Mouse (Mus musculus): ENCODE measurements around the gene Trp73. TPM values are rescaled to one million over a fixed set of nuclear protein-coding genes. Genes with fewer than 3 reads are reported as not detected.

Gene Trp73
- polyA plus RNA-seq (2016; fragmentation: Nextera tagmentation; extraction: Ambion mirVana), result 0.04 and 0.17 TPM in 2 replicates

GRCm38 (mm10) chr4:154140182-154140212, at the start of gene Trp73:
Gene Trp73 (minus strand): TSS chr4:154140208.
- peak within 1 kb of the TSS; percentile 31; the same call in 1 of the 2 replicates for H3K9ac ChIP-seq
- H3K27ac ChIP-seq, result no peak within 1 kb of the TSS
- WGBS (ENCODE audit: insufficient replicate concordance), result 0% methylated on average over 4 of the region's 4 CpGs
- H3K36me3 ChIP-seq, result no peaks in the 10 kb centered on the region; the same call in 1 of the 2 replicates
- H3K9me3 ChIP-seq (replicated peaks), result no peaks in the 10 kb centered on the region
- peaks cover 71% of the 10 kb centered on the region for H3K27me3 ChIP-seq (replicated peaks)
- peaks cover 44% of the 10 kb centered on the region for H3K4me1 ChIP-seq
- H3K4me3 ChIP-seq, result peak within 1 kb of the TSS; percentile 79
- H3K4me2 ChIP-seq, result peak within 1 kb of the TSS; percentile 94
- ATAC-seq, result no peak

- H3K4me1 ChIP-seq, result peaks cover 6% of the 10 kb centered on the region
- WGBS (ENCODE audit: insufficient replicate concordance), result 23% methylated on average over 8 of the region's 8 CpGs
- no peak for ATAC-seq
- H3K4me2 ChIP-seq, result no peak overlapping the region
- no peak overlapping the region for H3K9ac ChIP-seq
- H3K36me3 ChIP-seq, result no peaks in the 10 kb centered on the region
- no peaks in the 10 kb centered on the region for H3K9me3 ChIP-seq (replicated peaks)
- H3K27ac ChIP-seq, result no peak overlapping the region
- H3K27me3 ChIP-seq (replicated peaks), result 0 out of 2 replicates have a peak, but pooled peaks cover 6% of the 10 kb centered on the region
- H3K4me3 ChIP-seq, result no peak overlapping the region
Observed at GRCm38 (mm10) chr4:154188948-154189347, 48.9 kb upstream of the Trp73 start.

DNA sequence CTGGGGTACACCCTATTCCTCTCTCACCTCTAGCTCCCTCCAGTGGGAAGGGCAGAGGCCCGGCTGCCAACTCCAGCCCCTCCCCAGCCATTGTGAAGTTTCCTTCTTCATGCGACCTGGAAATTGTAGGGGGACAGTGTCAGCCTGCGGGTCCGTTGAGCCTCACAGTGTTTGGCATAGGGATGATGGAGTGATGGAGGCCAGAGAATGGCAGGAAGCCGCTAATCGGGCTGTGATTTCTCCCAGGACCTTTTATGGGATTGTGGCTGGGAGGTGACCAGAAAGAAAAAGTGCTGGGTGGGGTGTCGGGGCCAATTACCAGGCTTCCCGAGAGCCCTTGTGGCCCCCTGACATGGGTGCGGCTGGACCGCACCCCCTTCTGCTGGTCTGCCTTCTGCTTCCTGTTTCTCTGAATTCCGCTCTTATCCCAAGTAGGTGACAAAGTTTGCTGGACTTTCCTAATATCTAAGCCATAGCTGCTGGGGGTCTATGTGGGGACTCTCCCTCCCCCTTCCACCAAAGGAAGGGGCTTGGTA, 46.1 kb upstream of the Trp73 start:
- H3K4me2 ChIP-seq, result no peak overlapping the region
- no peak overlapping the region for H3K4me3 ChIP-seq
- ATAC-seq, result no peak
- no peaks in the 10 kb centered on the region for H3K36me3 ChIP-seq
- H3K4me1 ChIP-seq, result peaks cover 6% of the 10 kb centered on the region
- H3K9me3 ChIP-seq (replicated peaks), result no peaks in the 10 kb centered on the region
- no peak overlapping the region for H3K9ac ChIP-seq
- 0 out of 2 replicates have a peak, but pooled peaks cover 6% of the 10 kb centered on the region for H3K27me3 ChIP-seq (replicated peaks)
- 55% methylated on average over 11 of the region's 11 CpGs for WGBS (ENCODE audit: insufficient replicate concordance)
- H3K27ac ChIP-seq, result no peak overlapping the region

- Histone ChIP-seq H3K36me3 (no peaks in the 10 kb centered on the region), H3K4me2 (no peak overlapping the region), H3K27me3 (replicated peaks) (0 out of 2 replicates have a peak, but pooled peaks cover 6% of the 10 kb centered on the region), H3K9me3 (replicated peaks) (no peaks in the 10 kb centered on the region), H3K4me3 (no peak overlapping the region), H3K4me1 (peaks cover 6% of the 10 kb centered on the region), H3K9ac (no peak overlapping the region), H3K27ac (no peak overlapping the region)
- 61% methylated on average over 5 of the region's 5 CpGs for WGBS (ENCODE audit: insufficient replicate concordance)
- ATAC-seq, result no peak
Observed at GRCm38 (mm10) chr4:154185001-154185400, 45.0 kb upstream of the Trp73 start.

GRCm38 (mm10) chr4:154183566-154183965, 43.6 kb upstream of the Trp73 start:
- 44% methylated on average over 5 of the region's 5 CpGs for WGBS (ENCODE audit: insufficient replicate concordance)
- no peak for ATAC-seq
- H3K4me2 ChIP-seq, result no peak overlapping the region

GRCm38 (mm10) chr4:154181001-154181400, 41.0 kb upstream of the Trp73 start:
- WGBS (ENCODE audit: insufficient replicate concordance), result 66% methylated on average over 7 of the region's 7 CpGs
- Histone ChIP-seq H3K4me1 (no peaks in the 10 kb centered on the region), H3K9me3 (replicated peaks) (no peaks in the 10 kb centered on the region), H3K27me3 (replicated peaks) (0 out of 2 replicates have a peak, but pooled peaks cover under 1% of the 10 kb centered on the region), H3K36me3 (no peaks in the 10 kb centered on the region), H3K27ac (no peak overlapping the region), H3K4me2 (no peak overlapping the region), H3K4me3 (no peak overlapping the region), H3K9ac (no peak overlapping the region)
- ATAC-seq, result no peak

More at GRCm38 (mm10) chr4:154183566-154183965, 43.6 kb upstream of the Trp73 start:
- Histone ChIP-seq H3K36me3 (no peaks in the 10 kb centered on the region), H3K4me3 (no peak overlapping the region), H3K27me3 (replicated peaks) (0 out of 2 replicates have a peak, but pooled peaks cover 6% of the 10 kb centered on the region), H3K9me3 (replicated peaks) (no peaks in the 10 kb centered on the region), H3K4me1 (peaks cover under 1% of the 10 kb centered on the region), H3K27ac (no peak overlapping the region), H3K9ac (no peak overlapping the region)

- H3K9ac ChIP-seq, result no peak overlapping the region
- ATAC-seq, result 0 out of 2 replicates have a peak, but pooled peaks have one; percentile 30
- H3K27me3 ChIP-seq (replicated peaks), result peaks cover 33% of the 10 kb centered on the region
- H3K27ac ChIP-seq, result no peak overlapping the region
- H3K4me1 ChIP-seq, result no peaks in the 10 kb centered on the region
- no peaks in the 10 kb centered on the region for H3K9me3 ChIP-seq (replicated peaks)
- no peak overlapping the region for H3K4me3 ChIP-seq
- WGBS (ENCODE audit: insufficient replicate concordance), result 55% methylated on average over 8 of the region's 8 CpGs
- no peaks in the 10 kb centered on the region for H3K36me3 ChIP-seq
- H3K4me2 ChIP-seq, result no peak overlapping the region
Observed at GRCm38 (mm10) chr4:154177257-154177656, 37.2 kb upstream of the Trp73 start.

- no peak for ATAC-seq
- WGBS (ENCODE audit: insufficient replicate concordance), result 30% methylated on average over 13 of the region's 13 CpGs
Observed at GRCm38 (mm10) chr4:154171931-154172604, 32.1 kb upstream of the Trp73 start.

GRCm38 (mm10) chr4:154171151-154171930, 31.3 kb upstream of the Trp73 start:
- Histone ChIP-seq H3K9ac (no peak overlapping the region), H3K4me2 (peak overlapping the region; percentile 67), H3K36me3 (no peaks in the 10 kb centered on the region), H3K4me3 (peak overlapping the region; percentile 47), H3K9me3 (replicated peaks) (no peaks in the 10 kb centered on the region), H3K27me3 (replicated peaks) (peaks cover 86% of the 10 kb centered on the region), H3K27ac (no peak overlapping the region), H3K4me1 (peaks cover 11% of the 10 kb centered on the region; the same call in 1 of the 2 replicates)
- WGBS (ENCODE audit: insufficient replicate concordance), result 5% methylated on average over 37 of the region's 37 CpGs
- ATAC-seq, result no peak

More at GRCm38 (mm10) chr4:154171931-154172604, 32.1 kb upstream of the Trp73 start:
- Histone ChIP-seq H3K27me3 (replicated peaks) (peaks cover 85% of the 10 kb centered on the region), H3K9ac (no peak overlapping the region), H3K9me3 (replicated peaks) (no peaks in the 10 kb centered on the region), H3K4me3 (no peak overlapping the region), H3K4me1 (peaks cover 11% of the 10 kb centered on the region; the same call in 1 of the 2 replicates), H3K4me2 (no peak overlapping the region), H3K36me3 (no peaks in the 10 kb centered on the region), H3K27ac (no peak overlapping the region)

GRCm38 (mm10) chr4:154170506-154171150, 30.6 kb upstream of the Trp73 start, which contains the start of gene Megf6:
Gene Megf6 (plus strand): TSS chr4:154170730.
- Histone ChIP-seq H3K4me2 (peak within 1 kb of the TSS; percentile 67), H3K4me3 (peak within 1 kb of the TSS; percentile 47), H3K9me3 (replicated peaks) (no peaks in the 10 kb centered on the region), H3K27me3 (replicated peaks) (peaks cover 86% of the 10 kb centered on the region), H3K9ac (no peak within 1 kb of the TSS), H3K4me1 (peaks cover 11% of the 10 kb centered on the region; the same call in 1 of the 2 replicates), H3K27ac (no peak within 1 kb of the TSS), H3K36me3 (no peaks in the 10 kb centered on the region)
- peak; percentile 45; the same call in 1 of the 2 replicates for ATAC-seq
- 1% methylated on average over 60 of the region's 61 CpGs for WGBS (ENCODE audit: insufficient replicate concordance)

- Histone ChIP-seq H3K9me3 (replicated peaks) (no peaks in the 10 kb centered on the region), H3K4me3 (peak overlapping the region; percentile 47), H3K9ac (no peak overlapping the region), H3K27me3 (replicated peaks) (peaks cover 80% of the 10 kb centered on the region), H3K36me3 (no peaks in the 10 kb centered on the region), H3K4me2 (peak overlapping the region; percentile 67), H3K4me1 (peaks cover 11% of the 10 kb centered on the region; the same call in 1 of the 2 replicates), H3K27ac (no peak overlapping the region)
- 2% methylated on average over 15 of the region's 15 CpGs for WGBS (ENCODE audit: insufficient replicate concordance)
- ATAC-seq, result no peak
Observed at GRCm38 (mm10) chr4:154170021-154170420, 30.0 kb upstream of the Trp73 start.

DNA sequence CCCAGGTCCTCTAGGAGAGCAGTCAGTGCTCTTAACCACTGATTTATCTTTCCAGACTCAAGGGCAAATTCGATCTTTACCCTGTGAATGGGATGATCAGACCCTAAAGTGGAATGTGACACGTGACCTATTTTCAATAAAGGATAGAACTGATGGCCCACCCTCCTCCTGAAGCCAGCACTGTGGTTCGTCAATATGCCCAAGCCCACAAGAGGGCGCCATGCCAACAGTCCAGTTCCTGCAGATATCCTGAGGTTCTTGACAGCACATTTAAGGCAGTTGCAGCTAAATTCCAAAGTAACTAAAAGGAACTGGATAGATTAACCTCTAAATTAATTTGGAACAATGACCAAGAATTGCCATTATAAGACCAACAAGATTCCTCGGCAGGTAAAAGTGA, 27.0 kb upstream of the Trp73 start:
- H3K4me2 ChIP-seq, result no peak overlapping the region
- WGBS (ENCODE audit: insufficient replicate concordance), result 18% methylated on average over 5 of the region's 5 CpGs
- H3K36me3 ChIP-seq, result no peaks in the 10 kb centered on the region
- no peaks in the 10 kb centered on the region for H3K9me3 ChIP-seq (replicated peaks)
- no peak for ATAC-seq
- H3K9ac ChIP-seq, result no peak overlapping the region
- peaks cover 50% of the 10 kb centered on the region for H3K27me3 ChIP-seq (replicated peaks)
- H3K4me1 ChIP-seq, result peaks cover 29% of the 10 kb centered on the region
- no peak overlapping the region for H3K27ac ChIP-seq
- H3K4me3 ChIP-seq, result no peak overlapping the region
